15 mouse cellular contexts compared by ENCODE assay signal in the genomic region with DNA sequence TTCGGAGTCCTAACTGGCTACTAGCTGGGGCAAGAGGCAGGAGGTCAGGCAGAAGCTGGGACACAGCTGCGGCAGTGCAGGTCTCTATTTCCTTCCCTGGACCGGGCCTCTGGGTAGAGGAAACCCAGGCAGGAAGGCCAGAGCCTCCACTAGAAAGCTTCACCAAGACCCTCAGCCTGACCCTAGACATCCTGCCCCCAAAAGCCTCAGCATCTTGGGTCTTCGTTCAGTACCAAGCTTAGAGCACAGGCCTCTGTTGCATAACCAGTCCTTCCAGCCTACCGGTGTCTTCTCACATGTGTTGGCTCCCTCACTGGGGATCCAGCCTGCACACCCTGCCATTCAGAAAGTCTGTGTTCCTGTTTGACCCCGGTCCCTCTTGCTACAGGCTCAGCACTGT. TPM values are rescaled to one million over a fixed set of nuclear protein-coding genes. Genes with fewer than 3 reads are reported as not detected.
DNase-seq lines count a peak whose midpoint lies in the region; ATAC-seq and TF ChIP-seq lines count a peak whose summit lies in the region.
"Had no signal": no experiment of that assay in that cellular context is flagged by ENCODE, and none has a peak within 500 bp of the region (broad histone marks: within the 10 kb centered on the region; RNA-seq: fewer than 3 reads in every experiment).

No protein-coding gene starts in this region.

- no peak overlapping the region for H3K4me3 ChIP-seq in heart, postnatal 0 days (ENCODE audit: low read depth, low read length)
- H3K4me3 ChIP-seq in lung, embryonic 14.5 days (ENCODE audit: low read depth, low read length) = no peak overlapping the region
- H3K4me3 ChIP-seq in small intestine, adult 2 months (ENCODE audit: low read depth, low read length) = no peak overlapping the region
- H3K4me3 ChIP-seq: forebrain, embryonic 12.5 days had no signal

- no peak overlapping the region for H3K4me2 ChIP-seq in heart, postnatal 0 days (ENCODE audit: low read depth, low read length)
- no peak overlapping the region; the same call in 1 of the 2 replicates for H3K4me2 ChIP-seq in lung, embryonic 14.5 days
- H3K4me2 ChIP-seq: forebrain, embryonic 12.5 days had no signal

- no peaks in the 10 kb centered on the region for H3K9me3 ChIP-seq in heart, postnatal 0 days (replicated peaks; ENCODE audit: control insufficient read depth, low read length)
- no peaks in the 10 kb centered on the region for H3K9me3 ChIP-seq in lung, embryonic 14.5 days (ENCODE audit: low read depth, low read length)
- H3K9me3 ChIP-seq: forebrain, embryonic 12.5 days had no signal

- peak overlapping the region; percentile 62 for H3K27ac ChIP-seq in heart, postnatal 0 days (ENCODE audit: low read depth)
- peak overlapping the region; percentile 62; the same call in 1 of the 2 replicates for H3K27ac ChIP-seq in lung, embryonic 14.5 days (ENCODE audit: low read depth)
- H3K27ac ChIP-seq in small intestine, adult 2 months (ENCODE audit: insufficient read depth, low read depth, low read length) = peak overlapping the region; percentile 81
- H3K27ac ChIP-seq: forebrain, embryonic 12.5 days had no signal

- no peaks in the 10 kb centered on the region for H3K36me3 ChIP-seq in heart, postnatal 0 days (replicated peaks; ENCODE audit: control insufficient read depth, insufficient read depth, low read length)
- H3K36me3 ChIP-seq in lung, embryonic 14.5 days (ENCODE audit: insufficient read depth) = peaks cover 8% of the 10 kb centered on the region; the same call in 1 of the 2 replicates
- H3K36me3 ChIP-seq in small intestine, adult 2 months (ENCODE audit: control insufficient read depth, insufficient read depth, low read length) = peaks cover 3% of the 10 kb centered on the region; the same call in 1 of the 2 replicates
- H3K36me3 ChIP-seq: forebrain, embryonic 12.5 days had no signal

- no peak for TF ChIP-seq EP300 in heart, postnatal 0 days (IDR thresholded peaks at IDR 0.05; ENCODE audit: low read depth)

- H3K27me3 ChIP-seq in heart, postnatal 0 days (ENCODE audit: control insufficient read depth, insufficient read depth, low read length) = peaks cover 31% of the 10 kb centered on the region
- H3K27me3 ChIP-seq in lung, embryonic 14.5 days (ENCODE audit: insufficient read depth, low read length) = peaks cover 10% of the 10 kb centered on the region; the same call in 1 of the 2 replicates
- H3K27me3 ChIP-seq in small intestine, adult 2 months (ENCODE audit: control insufficient read depth, insufficient read depth, low read length) = peaks cover 18% of the 10 kb centered on the region

- H3K9ac ChIP-seq in heart, postnatal 0 days (replicated peaks; ENCODE audit: low read depth, low read length) = no peak overlapping the region
- no peak overlapping the region for H3K9ac ChIP-seq in lung, embryonic 14.5 days
- H3K9ac ChIP-seq: forebrain, embryonic 12.5 days had no signal

- H3K4me1 ChIP-seq in heart, postnatal 0 days (ENCODE audit: control insufficient read depth, insufficient read depth) = peaks cover 18% of the 10 kb centered on the region
- H3K4me1 ChIP-seq in lung, embryonic 14.5 days (ENCODE audit: insufficient read depth) = peaks cover 32% of the 10 kb centered on the region; the same call in 1 of the 2 replicates
- H3K4me1 ChIP-seq in small intestine, adult 2 months (ENCODE audit: control insufficient read depth, insufficient read depth, insufficient read length, low read length) = peaks cover 5% of the 10 kb centered on the region

- DNase-seq in heart, postnatal 0 days (ENCODE audit: low spot score) = no peak
- DNase-seq in heart, adult 18-20 months = no peak
- no peak for DNase-seq in lung, embryonic 14.5 days
- no peak for DNase-seq in lung, postnatal 25 days (ENCODE audit: low spot score)
- no peak for DNase-seq in frontal cortex, postnatal 36 days (ENCODE audit: low spot score in 2 of 2)
- DNase-seq: adrenal gland, postnatal 10 days; gastrocnemius, postnatal 14 days; kidney, postnatal 10 days had no signal

- no peak for TF ChIP-seq POLR2A in small intestine, adult 2 months (IDR thresholded peaks at IDR 0.05; ENCODE audit: low read depth, low read length)

- 63% methylated on average over 6 of the region's 6 CpGs for WGBS in heart, postnatal 0 days
- WGBS in lung, embryonic 14.5 days = 68% methylated on average over 6 of the region's 6 CpGs
- WGBS in small intestine, adult 2 months = 63% methylated on average over 6 of the region's 6 CpGs

- no peak for ATAC-seq in heart, postnatal 0 days (ENCODE audit: insufficient read depth, low read depth)
- no peak for ATAC-seq in lung, embryonic 14.5 days (ENCODE audit: insufficient read depth)
- ATAC-seq in granulocyte monocyte progenitor cell, adult 5-6 weeks (replicated peaks; ENCODE audit: poor library complexity, severe bottlenecking) = peak; percentile 33
- ATAC-seq: CD4-positive, CD25-positive, alpha-beta regulatory T cell, adult 4 months; midbrain, embryonic 16.5 days; Patski had no signal

- no peak for TF ChIP-seq CTCF in heart, postnatal 0 days (IDR thresholded peaks at IDR 0.05; ENCODE audit: low read depth)
- no peak for TF ChIP-seq CTCF in lung, embryonic 14.5 days (IDR thresholded peaks at IDR 0.05; ENCODE audit: low read depth)
- no peak for TF ChIP-seq CTCF in small intestine, adult 2 months (IDR thresholded peaks at IDR 0.05; ENCODE audit: extremely low read depth, insufficient read length, insufficient replicate concordance, low read depth, low read length)

RNA-seq across cellular contexts. Expression of a gene that starts 4.4 kb away (rescaled TPM):
- 18.6 and 36.0 TPM in 2 replicates for total RNA-seq in heart, postnatal 0 days (2014; rRNA removed; ENCODE audit: low replicate concordance)
- 9.3 and 10.4 TPM in 2 replicates for polyA plus RNA-seq in heart, postnatal 0 days (2015; fragmentation: Nextera tagmentation; extraction: Ambion mirVana)
- total RNA-seq in heart, adult 18-20 months (2021) = 10 to 100 TPM; 26.5 to 27.9 TPM
- 34.4 and 39.0 TPM in 2 replicates for polyA plus RNA-seq in lung, embryonic 14.5 days (2014; fragmentation: Nextera tagmentation; extraction: Ambion mirVana)
- total RNA-seq in granulocyte monocyte progenitor cell, adult 5-6 weeks (2014; fragmentation: Nextera tagmentation) = 0.30 TPM in 1 of 2 replicates, not detected in the other
- total RNA-seq in granulocyte monocyte progenitor cell, adult 5-6 weeks (2017) = 0.73 and 2.7 TPM in 2 replicates
- polyA plus RNA-seq in small intestine, adult 2 months (2012; rRNA removed) = 19.6 and 35.5 TPM in 2 replicates
- polyA plus RNA-seq: Patski had no signal

RNA-seq across cellular contexts. Expression of a gene that starts 17.2 kb away (rescaled TPM):
- total RNA-seq in heart, postnatal 0 days (2014; rRNA removed; ENCODE audit: low replicate concordance) = not detected in 2 replicates
- polyA plus RNA-seq in heart, postnatal 0 days (2015; fragmentation: Nextera tagmentation; extraction: Ambion mirVana) = not detected in 2 replicates
- not detected for total RNA-seq in heart, adult 18-20 months (2021)
- not detected in 2 replicates for polyA plus RNA-seq in lung, embryonic 14.5 days (2014; fragmentation: Nextera tagmentation; extraction: Ambion mirVana)
- not detected in 2 replicates for total RNA-seq in granulocyte monocyte progenitor cell, adult 5-6 weeks (2014; fragmentation: Nextera tagmentation)
- total RNA-seq in granulocyte monocyte progenitor cell, adult 5-6 weeks (2017) = not detected in 2 replicates
- not detected in 2 replicates for polyA plus RNA-seq in small intestine, adult 2 months (2012; rRNA removed)
- total RNA-seq: gastrocnemius, postnatal 14 days had no signal
- polyA plus RNA-seq: CD4-positive, CD25-positive, alpha-beta regulatory T cell, adult 4 months; forebrain, embryonic 12.5 days; liver, embryonic 16.5 days; midbrain, embryonic 16.5 days; Patski had no signal

RNA-seq across cellular contexts. Expression of a gene that starts 41.1 kb away (rescaled TPM):
- total RNA-seq in heart, postnatal 0 days (2014; rRNA removed; ENCODE audit: low replicate concordance) = 22.3 and 25.9 TPM in 2 replicates
- 5.2 and 5.8 TPM in 2 replicates for polyA plus RNA-seq in heart, postnatal 0 days (2015; fragmentation: Nextera tagmentation; extraction: Ambion mirVana)
- 10 to 100 TPM in 1 of 2 experiments, 1 to 10 TPM in 1; 9.8 to 10.3 TPM for total RNA-seq in heart, adult 18-20 months (2021)
- polyA plus RNA-seq in lung, embryonic 14.5 days (2014; fragmentation: Nextera tagmentation; extraction: Ambion mirVana) = 6.3 and 6.4 TPM in 2 replicates
- total RNA-seq in granulocyte monocyte progenitor cell, adult 5-6 weeks (2014; fragmentation: Nextera tagmentation) = 6.9 and 8.7 TPM in 2 replicates
- total RNA-seq in granulocyte monocyte progenitor cell, adult 5-6 weeks (2017) = 6.9 and 9.9 TPM in 2 replicates
- 21.5 and 46.0 TPM in 2 replicates for polyA plus RNA-seq in small intestine, adult 2 months (2012; rRNA removed)

RNA-seq across cellular contexts. Expression of a gene that starts 54.4 kb away (rescaled TPM):
- total RNA-seq in heart, postnatal 0 days (2014; rRNA removed; ENCODE audit: low replicate concordance) = 3.9 and 4.1 TPM in 2 replicates
- polyA plus RNA-seq in heart, postnatal 0 days (2015; fragmentation: Nextera tagmentation; extraction: Ambion mirVana) = 0.05 and 0.12 TPM in 2 replicates
- 1 to 10 TPM; 1.1 to 1.2 TPM for total RNA-seq in heart, adult 18-20 months (2021)
- 0.26 and 0.34 TPM in 2 replicates for polyA plus RNA-seq in lung, embryonic 14.5 days (2014; fragmentation: Nextera tagmentation; extraction: Ambion mirVana)
- total RNA-seq in granulocyte monocyte progenitor cell, adult 5-6 weeks (2014; fragmentation: Nextera tagmentation) = not detected in 2 replicates
- not detected in 2 replicates for total RNA-seq in granulocyte monocyte progenitor cell, adult 5-6 weeks (2017)
- polyA plus RNA-seq in small intestine, adult 2 months (2012; rRNA removed) = 2.9 and 7.8 TPM in 2 replicates
- polyA plus RNA-seq: CD4-positive, CD25-positive, alpha-beta regulatory T cell, adult 4 months had no signal
